Mouse (Mus musculus) embryonic facial prominence, embryonic 13.5 days (tissue): Measurements from ENCODE around the gene H2-DMa. TPM values are rescaled to one million over a fixed set of nuclear protein-coding genes. Genes with fewer than 3 reads are reported as not detected.

Experiments used
- ATAC-seq: fragments of 200-750 bp; cut with Nextera tagmentation; 2 replicates; pipeline ENCODE4 v1.8.0; 2017; ENCODE audit warnings: low read depth; ENCODE audit not compliant: insufficient number of reproducible peaks, insufficient read depth, low FRiP score, low TSS enrichment
- H3K27ac ChIP-seq: fragments of 300-500 bp; sonication (generic); 2 replicates; pipeline ENCODE4 v1.5.1; 2015; ENCODE audit warnings: moderate library complexity, mild to moderate bottlenecking, inconsistent platforms
- H3K27me3 ChIP-seq: fragments of 300-500 bp; sonication (generic); 2 replicates; pipeline ENCODE4 v1.6.1; 2015; ENCODE audit warnings: mild to moderate bottlenecking, inconsistent platforms
- H3K36me3 ChIP-seq: fragments of 300-500 bp; sonication (generic); 2 replicates; pipeline ENCODE4 v1.6.1; 2015; ENCODE audit warnings: mild to moderate bottlenecking, inconsistent platforms
- H3K4me1 ChIP-seq: fragments of 300-500 bp; sonication (generic); 2 replicates; pipeline ENCODE4 v1.6.1; 2015; ENCODE audit warnings: inconsistent platforms
- H3K4me2 ChIP-seq: fragments of 300-500 bp; sonication (generic); 2 replicates; pipeline ENCODE4 v1.6.1; 2015; ENCODE audit warnings: moderate library complexity, mild to moderate bottlenecking, inconsistent platforms
- H3K4me3 ChIP-seq: fragments of 300-500 bp; sonication (generic); 2 replicates; pipeline ENCODE4 v1.5.1; 2015; ENCODE audit warnings: mild to moderate bottlenecking, inconsistent platforms
- H3K9ac ChIP-seq: fragments of 300-500 bp; sonication (generic); 2 replicates; pipeline ENCODE4 v1.6.1; 2015; ENCODE audit warnings: mild to moderate bottlenecking, inconsistent platforms
- H3K9me3 ChIP-seq: fragments of 300-500 bp; sonication (generic); 2 replicates; pipeline ENCODE4 v1.6.1; 2016; ENCODE audit warnings: inconsistent platforms
- WGBS: fragments of 180-500 bp; shearing (Covaris S2); methylation state at CpG from one replicate; pipeline ENCODE4 v1.1.7; 2015; ENCODE audit warnings: mixed read lengths; 5-methylcytosine and 5-hydroxymethylcytosine counted together
- polyA plus RNA-seq: library from polyadenylated mRNA; unstranded; fragments of >200 nt; fragmentation: Nextera tagmentation; extraction: Ambion mirVana; gene quantifications from 2 replicates; pipeline ENCODE4 v1.2.1, GENCODE M21; 2015

H2-DMa gene
- polyA plus RNA-seq, 1 experiment from 2014 or later: 17.2 TPM

DNA sequence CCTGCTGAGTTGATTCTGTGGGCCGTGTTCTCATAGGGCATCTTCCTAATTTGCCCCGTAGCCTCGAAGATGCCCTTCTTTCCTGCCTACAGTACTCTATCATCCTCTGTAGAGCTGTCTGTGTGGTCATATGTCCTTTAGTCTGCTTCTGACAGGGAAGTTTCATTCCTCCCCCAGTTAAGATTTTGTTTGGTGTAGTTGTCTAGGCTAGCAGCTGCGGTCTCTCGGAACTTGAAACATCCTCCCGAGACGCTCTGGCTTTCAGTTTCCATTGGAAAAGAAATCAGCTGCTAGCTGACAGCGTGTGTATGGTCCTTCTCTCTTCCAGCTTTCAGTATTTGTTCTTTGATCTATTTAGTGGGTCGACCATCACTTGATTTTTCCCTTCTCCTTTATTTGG lies 14.5 kb upstream of the H2-DMa start:
- no peak for ATAC-seq
- WGBS: 87% methylated on average over 9 of the region's 9 CpGs

DNA sequence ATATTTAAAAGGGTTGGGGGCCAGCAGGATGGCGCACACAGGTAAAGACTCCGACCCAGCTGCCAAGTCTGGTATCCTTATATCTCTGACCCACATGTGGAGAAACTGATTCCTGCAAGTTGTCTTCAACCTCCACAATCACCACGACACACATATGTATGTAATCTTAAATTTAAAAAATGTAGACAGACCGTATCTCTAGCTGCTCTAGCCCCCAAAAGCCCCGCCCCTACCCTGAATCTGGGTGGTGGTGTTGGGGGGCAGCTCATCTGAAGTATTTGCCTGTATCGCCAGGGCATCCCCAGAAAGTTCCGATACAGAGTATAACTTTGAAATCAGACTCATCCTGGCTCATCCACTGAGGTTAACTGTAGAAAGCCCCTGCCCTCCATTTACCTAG lies 12.8 kb upstream of the H2-DMa start:
- ATAC-seq: no peak
- H3K9me3 ChIP-seq: no peaks in the 10 kb centered on the region
- WGBS: 84% methylated on average over 7 of the region's 7 CpGs

More for the DNA sequence above, 14.5 kb upstream of the H2-DMa start:
- no peak overlapping the region for H3K4me3 ChIP-seq
- H3K27ac ChIP-seq: no peak overlapping the region
- H3K9me3 ChIP-seq: no peaks in the 10 kb centered on the region
- no peak overlapping the region for H3K9ac ChIP-seq
- H3K36me3 ChIP-seq: peaks cover 9% of the 10 kb centered on the region
- no peaks in the 10 kb centered on the region; the same call in 1 of the 2 replicates for H3K4me1 ChIP-seq
- H3K4me2 ChIP-seq: no peak overlapping the region
- no peaks in the 10 kb centered on the region for H3K27me3 ChIP-seq

DNA sequence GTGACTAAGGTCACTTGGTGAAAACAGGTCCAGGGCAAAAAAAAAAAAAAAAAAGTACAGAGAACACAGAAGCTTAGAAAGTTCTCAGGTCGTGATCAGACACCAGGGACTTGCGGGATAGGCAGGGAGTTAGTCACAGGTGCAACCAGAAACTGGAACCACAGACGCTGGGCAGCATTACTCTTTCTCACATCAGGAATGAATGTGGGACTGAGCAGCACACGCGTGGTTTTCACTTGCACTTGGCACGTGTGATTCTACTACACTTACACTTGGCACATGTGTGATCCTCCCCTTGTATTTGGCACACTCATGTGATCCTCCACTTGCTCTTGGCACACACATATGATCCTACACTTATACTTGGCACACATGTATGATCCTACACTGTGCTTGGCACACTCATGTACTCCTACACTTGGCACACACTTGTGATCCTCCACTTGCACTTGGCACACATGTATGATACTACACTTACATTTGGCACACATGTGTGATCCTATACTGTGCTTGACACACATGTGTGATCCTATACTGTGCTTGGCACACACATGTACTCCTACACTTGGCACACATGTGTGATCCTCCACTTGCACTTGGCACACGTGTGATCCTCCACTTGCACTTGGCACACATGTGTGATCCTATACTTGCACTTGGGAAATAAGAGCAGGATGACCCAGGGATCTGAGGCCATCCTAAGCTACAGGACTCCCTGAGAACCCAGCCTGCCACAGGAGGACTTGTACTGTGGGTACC lies 12.1 kb upstream of the H2-DMa start:
- Histone ChIP-seq H3K4me2 (no peak overlapping the region), H3K9me3 (no peaks in the 10 kb centered on the region), H3K27me3 (no peaks in the 10 kb centered on the region), H3K4me1 (peaks cover 2% of the 10 kb centered on the region; the same call in 1 of the 2 replicates), H3K9ac (no peak overlapping the region), H3K27ac (no peak overlapping the region), H3K36me3 (peaks cover 34% of the 10 kb centered on the region), H3K4me3 (no peak overlapping the region)
- WGBS: 73% methylated on average over 7 of the region's 7 CpGs
- ATAC-seq: 0 out of 2 replicates have a peak, but pooled peaks have one; percentile 32

More for the DNA sequence above, 12.8 kb upstream of the H2-DMa start:
- Histone ChIP-seq H3K9ac (no peak overlapping the region), H3K27ac (no peak overlapping the region), H3K36me3 (peaks cover 27% of the 10 kb centered on the region), H3K4me1 (no peaks in the 10 kb centered on the region; the same call in 1 of the 2 replicates), H3K4me2 (no peak overlapping the region), H3K4me3 (no peak overlapping the region), H3K27me3 (no peaks in the 10 kb centered on the region)

DNA sequence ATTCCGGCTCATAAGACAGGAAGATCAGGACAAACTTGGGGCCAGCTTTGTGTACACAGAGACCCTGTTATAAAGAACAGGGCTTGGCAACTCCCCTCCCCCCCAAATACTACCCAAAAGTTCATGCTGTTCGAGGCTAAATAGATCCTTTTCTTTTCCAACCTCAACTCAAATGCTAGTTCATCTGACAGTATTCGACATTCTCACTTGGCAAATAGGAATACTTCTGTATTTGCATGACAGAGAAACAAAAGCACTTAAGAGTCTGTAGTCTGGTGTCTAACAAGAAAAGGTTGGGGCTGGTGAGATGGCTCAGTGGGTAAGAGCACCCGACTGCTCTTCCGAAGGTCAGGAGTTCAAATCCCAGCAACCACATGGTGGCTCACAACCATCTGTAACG lies 10.9 kb upstream of the H2-DMa start:
- H3K4me3 ChIP-seq: no peak overlapping the region
- H3K4me1 ChIP-seq: peaks cover 3% of the 10 kb centered on the region
- no peak for ATAC-seq
- WGBS: 89% methylated on average over 5 of the region's 6 CpGs
- no peak overlapping the region for H3K27ac ChIP-seq
- H3K9me3 ChIP-seq: no peaks in the 10 kb centered on the region
- no peaks in the 10 kb centered on the region for H3K27me3 ChIP-seq
- no peak overlapping the region for H3K9ac ChIP-seq
- peaks cover 46% of the 10 kb centered on the region for H3K36me3 ChIP-seq
- H3K4me2 ChIP-seq: no peak overlapping the region

DNA sequence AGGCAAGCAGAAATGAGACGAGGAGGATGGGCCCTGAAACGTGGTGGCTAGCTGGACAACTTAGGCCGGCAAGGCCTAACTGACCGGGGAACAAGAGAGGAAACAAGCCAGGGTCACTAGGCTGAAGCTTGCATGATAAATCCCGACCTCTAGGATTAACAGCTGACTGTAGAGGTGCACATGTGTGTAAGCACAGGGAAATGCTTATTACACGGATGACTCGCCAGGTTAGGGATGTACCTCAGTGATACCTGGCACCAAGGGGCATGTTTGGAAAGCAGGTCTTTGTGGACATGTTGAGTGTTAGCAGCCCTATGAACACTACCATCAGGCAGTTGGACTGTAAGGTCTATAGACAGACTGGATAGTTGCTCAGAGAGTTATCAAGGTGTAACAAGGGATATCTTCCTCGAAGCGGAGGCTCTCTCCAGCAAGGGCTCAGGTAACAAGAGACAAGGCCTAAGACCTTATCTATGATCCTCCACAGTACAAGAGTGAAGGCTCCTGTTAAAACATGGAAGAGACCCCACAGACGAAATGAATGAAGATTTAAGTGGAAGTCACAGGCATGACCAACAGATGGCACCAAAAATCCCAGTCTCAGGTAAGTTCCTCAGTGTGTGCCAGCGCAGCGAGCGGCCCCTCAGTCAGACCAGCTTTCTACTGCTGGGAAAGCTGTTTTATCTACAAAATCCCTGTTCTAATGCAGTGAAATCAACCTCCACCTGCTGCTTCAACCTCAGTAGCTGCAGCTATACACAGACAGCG lies 10.1 kb upstream of the H2-DMa start:
- no peak overlapping the region for H3K4me3 ChIP-seq
- peaks cover 54% of the 10 kb centered on the region for H3K36me3 ChIP-seq
- H3K27me3 ChIP-seq: no peaks in the 10 kb centered on the region
- H3K27ac ChIP-seq: no peak overlapping the region
- H3K4me1 ChIP-seq: peaks cover 3% of the 10 kb centered on the region
- H3K9ac ChIP-seq: no peak overlapping the region
- no peaks in the 10 kb centered on the region for H3K9me3 ChIP-seq
- ATAC-seq: no peak
- no peak overlapping the region for H3K4me2 ChIP-seq
- 78% methylated on average over 14 of the region's 14 CpGs for WGBS

DNA sequence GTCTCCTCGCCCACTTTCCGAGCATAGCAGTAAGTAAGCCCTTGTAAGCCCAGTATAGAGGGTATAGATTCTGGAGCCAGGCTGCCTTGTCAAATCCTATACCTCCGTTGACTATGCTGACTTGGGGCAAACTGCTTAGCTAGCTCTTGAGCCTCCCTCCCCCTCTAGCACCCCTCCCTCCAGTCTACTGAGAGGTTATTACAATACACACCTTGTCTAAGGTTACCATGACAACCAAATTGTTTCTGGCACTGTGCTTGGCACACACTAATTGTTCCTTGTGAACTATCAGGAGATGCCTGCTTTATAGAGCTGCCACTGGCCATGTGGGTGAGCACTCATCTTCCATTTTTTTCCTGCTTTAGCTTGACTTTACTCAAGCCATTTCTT lies 9.5 kb upstream of the H2-DMa start:
- Histone ChIP-seq H3K9ac (no peak overlapping the region), H3K4me2 (no peak overlapping the region), H3K9me3 (no peaks in the 10 kb centered on the region), H3K4me1 (peaks cover 5% of the 10 kb centered on the region), H3K27me3 (no peaks in the 10 kb centered on the region), H3K4me3 (no peak overlapping the region), H3K36me3 (peaks cover 59% of the 10 kb centered on the region), H3K27ac (peak overlapping the region; percentile 51; the same call in 1 of the 2 replicates)
- whole genome bisulfite sequencing: 62% methylated on average over 3 of the region's 3 CpGs
- ATAC-seq: no peak

DNA sequence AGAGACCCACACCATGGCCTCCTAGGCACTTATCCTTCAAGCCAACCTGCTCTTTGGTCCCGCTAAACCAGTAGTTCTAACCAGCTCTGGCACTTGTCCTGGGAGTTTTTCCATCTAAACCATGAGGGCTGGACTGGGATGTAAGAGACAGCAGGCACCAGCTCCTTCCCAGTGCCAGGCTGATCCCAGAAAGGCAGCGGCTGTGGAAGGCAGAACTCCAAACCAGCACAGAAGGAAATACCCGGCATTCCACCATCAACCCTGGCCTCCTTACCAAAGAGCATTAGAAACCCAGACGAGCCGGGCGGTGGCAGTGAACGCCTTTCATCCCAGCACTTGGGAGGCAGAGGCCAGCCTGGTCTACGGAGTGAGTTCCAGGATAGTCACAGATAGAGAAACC lies 9.0 kb upstream of the H2-DMa start:
- Histone ChIP-seq H3K4me1 (peaks cover 9% of the 10 kb centered on the region), H3K4me2 (no peak overlapping the region), H3K27ac (peak overlapping the region; percentile 51), H3K4me3 (no peak overlapping the region), H3K9ac (0 out of 2 replicates have a peak overlapping the region, but pooled peaks have one; percentile 27), H3K9me3 (no peaks in the 10 kb centered on the region), H3K36me3 (peaks cover 65% of the 10 kb centered on the region), H3K27me3 (no peaks in the 10 kb centered on the region)
- ATAC-seq: no peak
- 60% methylated on average over 8 of the region's 8 CpGs for WGBS

DNA sequence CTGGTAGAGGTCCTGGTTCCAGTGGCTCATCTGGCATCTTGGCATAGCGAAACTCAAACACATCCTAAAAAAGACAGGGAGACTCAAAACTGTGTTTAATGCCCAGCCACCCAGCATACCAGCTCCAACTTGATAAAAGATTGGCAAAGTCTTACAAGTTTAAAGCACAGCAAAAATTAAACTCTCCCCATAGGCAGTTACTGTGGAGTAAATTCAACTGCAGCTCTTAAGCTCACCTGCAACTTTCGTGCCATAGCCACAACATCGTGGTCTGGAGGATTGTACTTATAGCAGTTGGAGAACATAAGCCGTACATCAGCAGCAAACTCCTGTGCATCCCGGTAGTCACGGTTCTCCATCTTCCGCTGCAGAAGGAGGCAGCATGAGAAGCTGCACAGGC lies 5.2 kb upstream of the H2-DMa start:
- Histone ChIP-seq H3K36me3 (peaks cover 99% of the 10 kb centered on the region), H3K27me3 (no peaks in the 10 kb centered on the region), H3K9me3 (no peaks in the 10 kb centered on the region), H3K27ac (no peak overlapping the region), H3K4me1 (peaks cover 26% of the 10 kb centered on the region), H3K4me3 (no peak overlapping the region), H3K9ac (no peak overlapping the region), H3K4me2 (no peak overlapping the region)
- ATAC-seq: no peak
- WGBS: 93% methylated on average over 7 of the region's 7 CpGs

DNA sequence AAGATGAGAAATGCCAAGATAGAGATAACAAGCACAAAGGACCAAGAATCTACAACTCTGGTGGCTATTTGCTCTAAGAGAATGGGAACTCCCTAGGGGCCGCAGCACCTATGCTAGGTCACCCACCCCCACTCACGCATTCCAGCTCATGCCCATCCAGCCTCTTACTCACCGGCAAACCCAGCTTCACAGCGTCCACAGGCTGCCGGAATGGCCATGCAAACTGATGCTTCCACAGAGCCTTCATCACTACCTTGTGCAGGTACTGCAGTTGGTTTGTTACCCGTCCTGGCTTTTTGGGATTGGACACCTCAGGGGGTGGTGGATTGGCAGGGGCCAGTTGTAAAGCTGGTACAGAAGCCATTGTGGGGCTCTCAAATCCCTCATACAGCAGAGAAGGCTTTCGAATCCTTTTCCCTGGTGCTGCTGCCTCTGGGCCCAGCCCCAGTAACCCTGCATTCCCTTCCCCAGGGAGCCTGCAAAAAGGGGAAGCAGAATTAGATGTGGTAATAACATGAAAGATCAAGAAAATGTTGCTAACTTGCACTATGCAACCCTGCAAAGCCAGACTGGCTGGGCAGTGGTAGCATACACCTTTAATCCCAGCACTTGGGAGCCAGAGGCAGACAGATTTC lies 2.5 kb upstream of the H2-DMa start:
- Histone ChIP-seq H3K27ac (no peak overlapping the region), H3K4me1 (peaks cover 26% of the 10 kb centered on the region), H3K36me3 (peaks cover 71% of the 10 kb centered on the region), H3K27me3 (no peaks in the 10 kb centered on the region), H3K4me2 (peak overlapping the region; percentile 92), H3K9me3 (no peaks in the 10 kb centered on the region), H3K4me3 (peak overlapping the region; percentile 97), H3K9ac (peak overlapping the region; percentile 98)
- 21% methylated on average over 7 of the region's 7 CpGs for WGBS
- no peak for ATAC-seq

DNA sequence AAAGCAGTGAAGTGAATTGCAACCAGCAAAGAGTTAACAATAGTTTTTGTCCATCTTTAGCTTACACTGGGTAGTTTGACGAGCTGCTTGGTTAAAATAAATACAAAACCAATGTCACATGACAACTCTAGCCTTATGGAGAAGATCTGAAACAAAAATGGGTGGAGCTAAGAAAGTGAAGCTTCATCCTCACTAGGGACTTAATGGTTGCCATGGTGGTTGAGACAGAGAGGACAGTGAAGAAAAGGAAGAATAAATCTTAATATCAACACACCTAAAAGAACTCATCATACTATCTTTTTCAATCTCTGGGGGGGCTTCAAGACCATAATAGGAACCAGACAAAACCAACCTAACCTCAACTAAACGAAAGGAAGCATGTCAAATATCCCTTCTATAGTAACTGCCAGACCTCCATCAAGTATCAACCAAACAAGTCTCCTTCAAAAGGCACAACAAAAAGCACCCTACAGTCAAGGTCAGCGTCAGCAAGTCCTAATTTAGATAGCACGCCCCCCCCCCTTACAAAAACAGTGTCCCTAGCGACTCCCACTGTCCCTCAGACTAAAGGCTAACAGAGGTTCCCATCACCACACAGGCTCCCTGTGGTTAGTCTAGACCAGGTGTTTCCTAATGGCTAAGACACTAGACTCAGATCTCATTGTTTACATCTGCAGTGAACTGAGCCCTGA lies 1.8 kb upstream of the H2-DMa start:
- peak overlapping the region; percentile 92 for H3K4me2 ChIP-seq
- H3K27ac ChIP-seq: peak overlapping the region; percentile 100; the same call in 1 of the 2 replicates
- H3K9me3 ChIP-seq: no peaks in the 10 kb centered on the region
- H3K27me3 ChIP-seq: no peaks in the 10 kb centered on the region
- peak overlapping the region; percentile 97 for H3K4me3 ChIP-seq
- under 1% methylated on average over 5 of the region's 5 CpGs for WGBS
- peak overlapping the region; percentile 98 for H3K9ac ChIP-seq
- H3K36me3 ChIP-seq: peaks cover 64% of the 10 kb centered on the region
- H3K4me1 ChIP-seq: peaks cover 23% of the 10 kb centered on the region
- ATAC-seq: no peak
